Mouse (Mus musculus) lung, embryonic 14.5 days (tissue): Measurements from ENCODE around the gene Cdip1. TPM values are rescaled to one million over a fixed set of nuclear protein-coding genes. Genes with fewer than 3 reads are reported as not detected.

Source experiments
- ATAC-seq: fragments of 200-750 bp; cut with Nextera tagmentation; 2 replicates; pipeline ENCODE4 v1.8.0; 2017; ENCODE audit warnings: mild to moderate bottlenecking, moderate TSS enrichment, moderate library complexity; ENCODE audit not compliant: insufficient read depth
- DNase-seq: peaks from one replicate; pipeline ENCODE4 v3.0.0-alpha.2; 2015
- H3K27ac ChIP-seq: fragments of 300-500 bp; sonication (generic); 2 replicates; pipeline ENCODE4 v1.5.1; 2014; ENCODE audit warnings: low read depth, mild to moderate bottlenecking, moderate library complexity
- H3K27me3 ChIP-seq: fragments of 300-500 bp; sonication (generic); 2 replicates; pipeline ENCODE4 v1.6.1; 2014; ENCODE audit warnings: low read length, control low read depth; ENCODE audit not compliant: insufficient read depth
- H3K36me3 ChIP-seq: fragments of 300-500 bp; sonication (generic); 2 replicates; pipeline ENCODE4 v1.6.1; 2014; ENCODE audit warnings: control low read depth; ENCODE audit not compliant: insufficient read depth
- H3K4me1 ChIP-seq: fragments of 300-500 bp; sonication (generic); 2 replicates; pipeline ENCODE4 v1.6.1; 2014; ENCODE audit warnings: antibody characterized with exemption, control low read depth; ENCODE audit not compliant: insufficient read depth
- H3K4me2 ChIP-seq: fragments of 300-500 bp; sonication (generic); 2 replicates; pipeline ENCODE4 v1.6.1; 2014; ENCODE audit warnings: mild to moderate bottlenecking
- H3K4me3 ChIP-seq: fragments of 300-500 bp; sonication (generic); 2 replicates; pipeline ENCODE4 v1.5.1; 2014; ENCODE audit warnings: low read depth, low read length
- H3K9ac ChIP-seq: fragments of 300-500 bp; sonication (generic); 2 replicates; pipeline ENCODE4 v1.6.1; 2014
- H3K9me3 ChIP-seq: fragments of 300-500 bp; sonication (generic); 2 replicates; pipeline ENCODE4 v1.6.1; 2016; ENCODE audit warnings: low read depth, low read length, control low read depth
- CTCF ChIP-seq: IDR thresholded peaks from 2 replicates; pipeline ENCODE4 v1.5.1; 2016; ENCODE audit warnings: antibody characterized with exemption, low read depth
- WGBS: fragments of 180-500 bp; shearing (Covaris S2); extraction: QIAGEN DNeasy Blood & Tissue Kit; methylation state at CpG from one replicate; pipeline ENCODE4 v1.1.7; 2014; 5-methylcytosine and 5-hydroxymethylcytosine counted together
- polyA plus RNA-seq: library from polyadenylated mRNA; unstranded; fragments of >200 nt; fragmentation: Nextera tagmentation; extraction: Ambion mirVana; gene quantifications from 2 replicates; pipeline ENCODE4 v1.2.1, GENCODE M21; 2014

The Cdip1 gene
- polyA plus RNA-seq, 1 experiment from 2014 or later = 89.9 TPM

GRCm38 (mm10) chr16:4785706-4786105 lies 4.4 kb downstream of the Cdip1 start:
- no peak overlapping the region for H3K4me3 ChIP-seq
- no peak overlapping the region for H3K4me2 ChIP-seq
- H3K36me3 ChIP-seq = peaks cover 7% of the 10 kb centered on the region; the same call in 1 of the 2 replicates
- DNase-seq = no peak
- H3K4me1 ChIP-seq = peaks cover 9% of the 10 kb centered on the region; the same call in 1 of the 2 replicates
- no peaks in the 10 kb centered on the region for H3K27me3 ChIP-seq
- 71% methylated on average over 4 of the region's 4 CpGs for WGBS
- no peak overlapping the region for H3K27ac ChIP-seq
- no peak for ATAC-seq
- TF ChIP-seq CTCF = no peak
- H3K9me3 ChIP-seq = no peaks in the 10 kb centered on the region
- no peak overlapping the region for H3K9ac ChIP-seq

- no peak for TF ChIP-seq CTCF
- Histone ChIP-seq H3K27me3 (no peaks in the 10 kb centered on the region), H3K9ac (no peak overlapping the region), H3K9me3 (no peaks in the 10 kb centered on the region), H3K4me1 (0 out of 2 replicates have a peak, but pooled peaks cover 2% of the 10 kb centered on the region), H3K27ac (no peak overlapping the region), H3K4me2 (no peak overlapping the region), H3K36me3 (peaks cover 14% of the 10 kb centered on the region; the same call in 1 of the 2 replicates), H3K4me3 (no peak overlapping the region)
- DNase-seq (no peak), ATAC-seq (no peak)
These were observed 7.6 kb downstream of the Cdip1 start for GRCm38 (mm10) chr16:4782515-4782914.

- H3K4me1 ChIP-seq = 0 out of 2 replicates have a peak, but pooled peaks cover 2% of the 10 kb centered on the region
- no peak for ATAC-seq
- peak; percentile 66 for DNase-seq
These were observed 8.4 kb downstream of the Cdip1 start for GRCm38 (mm10) chr16:4781524-4782196.

GRCm38 (mm10) chr16:4778940-4779339 lies 11.2 kb downstream of the Cdip1 start:
- no peak overlapping the region for H3K4me3 ChIP-seq
- H3K4me1 ChIP-seq = 0 out of 2 replicates have a peak, but pooled peaks cover 2% of the 10 kb centered on the region
- H3K4me2 ChIP-seq = no peak overlapping the region
- H3K27ac ChIP-seq = no peak overlapping the region
- H3K27me3 ChIP-seq = no peaks in the 10 kb centered on the region
- H3K36me3 ChIP-seq = peaks cover 14% of the 10 kb centered on the region; the same call in 1 of the 2 replicates
- no peak for TF ChIP-seq CTCF
- no peak overlapping the region for H3K9ac ChIP-seq
- ATAC-seq (no peak), DNase-seq (no peak)
- 90% methylated on average over 4 of the region's 4 CpGs for WGBS
- no peaks in the 10 kb centered on the region for H3K9me3 ChIP-seq

More at GRCm38 (mm10) chr16:4781524-4782196, 8.4 kb downstream of the Cdip1 start:
- WGBS = 69% methylated on average over 5 of the region's 5 CpGs
- no peak for TF ChIP-seq CTCF
- Histone ChIP-seq H3K4me3 (no peak overlapping the region), H3K4me2 (no peak overlapping the region), H3K9me3 (no peaks in the 10 kb centered on the region), H3K27ac (0 out of 2 replicates have a peak overlapping the region, but pooled peaks have one; percentile 15), H3K27me3 (no peaks in the 10 kb centered on the region), H3K36me3 (peaks cover 14% of the 10 kb centered on the region; the same call in 1 of the 2 replicates), H3K9ac (no peak overlapping the region)

- WGBS = 90% methylated on average over 4 of the region's 4 CpGs
- Histone ChIP-seq H3K4me2 (no peak overlapping the region), H3K36me3 (0 out of 2 replicates have a peak, but pooled peaks cover 7% of the 10 kb centered on the region), H3K9me3 (no peaks in the 10 kb centered on the region), H3K9ac (no peak overlapping the region), H3K4me3 (no peak overlapping the region), H3K27ac (no peak overlapping the region), H3K27me3 (no peaks in the 10 kb centered on the region), H3K4me1 (0 out of 2 replicates have a peak, but pooled peaks cover 2% of the 10 kb centered on the region)
- ATAC-seq = no peak
- no peak for TF ChIP-seq CTCF
- DNase-seq = no peak
These were observed 12.0 kb downstream of the Cdip1 start for GRCm38 (mm10) chr16:4777905-4778609.

- H3K36me3 ChIP-seq = 0 out of 2 replicates have a peak, but pooled peaks cover 7% of the 10 kb centered on the region
- H3K4me1 ChIP-seq = 0 out of 2 replicates have a peak, but pooled peaks cover 2% of the 10 kb centered on the region
- DNase-seq = no peak
- no peak overlapping the region for H3K4me2 ChIP-seq
- H3K27me3 ChIP-seq = no peaks in the 10 kb centered on the region
- ATAC-seq = no peak
- WGBS = 92% methylated on average over 3 of the region's 3 CpGs
- no peak for TF ChIP-seq CTCF
- no peaks in the 10 kb centered on the region for H3K9me3 ChIP-seq
- H3K27ac ChIP-seq = no peak overlapping the region
- no peak overlapping the region for H3K4me3 ChIP-seq
- no peak overlapping the region for H3K9ac ChIP-seq
These were observed 12.8 kb downstream of the Cdip1 start for GRCm38 (mm10) chr16:4777171-4777904.
